10 mouse cellular contexts compared by ENCODE assay signal in the genomic region with DNA sequence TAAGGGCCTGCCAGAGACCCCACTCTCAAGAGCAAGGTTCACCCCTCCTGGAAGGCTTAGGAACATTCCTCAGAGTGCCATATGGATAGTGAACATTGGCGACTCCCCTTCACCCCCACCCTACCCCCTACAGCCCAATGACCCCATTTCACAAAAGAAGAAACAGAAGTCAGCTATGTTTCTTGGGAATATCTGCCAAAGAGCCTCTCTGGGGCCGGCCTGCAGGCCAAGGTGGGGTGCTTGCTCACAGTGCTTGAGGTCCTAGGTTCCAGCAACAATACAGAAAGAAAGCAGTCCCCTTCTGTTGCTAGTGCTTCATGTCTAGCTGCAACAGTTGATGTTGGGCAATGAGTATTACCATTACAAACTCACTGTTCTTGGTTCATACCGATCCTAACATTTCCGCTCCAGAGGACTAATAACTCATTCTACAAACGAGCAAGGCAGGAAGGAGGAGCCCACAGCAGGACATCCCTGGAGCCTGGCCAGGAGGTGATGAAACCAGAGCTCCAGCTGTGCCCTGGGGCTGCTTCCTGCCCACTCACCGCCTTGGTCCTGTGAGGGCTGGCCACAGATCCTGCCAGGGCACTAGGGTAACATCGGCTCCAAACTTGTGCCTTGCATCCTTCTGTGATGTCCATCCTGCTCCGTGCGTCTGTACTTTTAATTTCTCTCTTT. TPM values are rescaled to one million over a fixed set of nuclear protein-coding genes. Genes with fewer than 3 reads are reported as not detected.
DNase-seq lines count a peak whose midpoint lies in the region; ATAC-seq and TF ChIP-seq lines count a peak whose summit lies in the region.
"Had no signal": no experiment of that assay in that cellular context is flagged by ENCODE, and none has a peak within 500 bp of the region (broad histone marks: within the 10 kb centered on the region; RNA-seq: fewer than 3 reads in every experiment).

No protein-coding gene starts in this region.

- no peak overlapping the region for H3K27ac ChIP-seq in hindbrain, embryonic 13.5 days
- no peak overlapping the region for H3K27ac ChIP-seq in hindbrain, embryonic 16.5 days (ENCODE audit: low read depth, low read length)
- no peak overlapping the region for H3K27ac ChIP-seq in stomach, postnatal 0 days (replicated peaks)
- no peak overlapping the region for H3K27ac ChIP-seq in midbrain, embryonic 10.5 days (replicated peaks)
- H3K27ac ChIP-seq: liver, embryonic 14.5 days had no signal

- peak overlapping the region; percentile 55 for H3K9ac ChIP-seq in hindbrain, embryonic 13.5 days
- no peak overlapping the region for H3K9ac ChIP-seq in hindbrain, embryonic 16.5 days (ENCODE audit: low read depth, low read length)
- no peak overlapping the region for H3K9ac ChIP-seq in stomach, postnatal 0 days (ENCODE audit: low read length)
- H3K9ac ChIP-seq: liver, embryonic 14.5 days had no signal

- 67% methylated on average over 9 of the region's 9 CpGs for WGBS in hindbrain, embryonic 13.5 days
- 51% methylated on average over 9 of the region's 9 CpGs for WGBS in hindbrain, embryonic 16.5 days
- WGBS in stomach, postnatal 0 days: 62% methylated on average over 9 of the region's 9 CpGs
- WGBS in midbrain, embryonic 10.5 days: 77% methylated on average over 9 of the region's 9 CpGs

- peaks cover 12% of the 10 kb centered on the region for H3K36me3 ChIP-seq in hindbrain, embryonic 13.5 days
- 0 out of 2 replicates have a peak, but pooled peaks cover 4% of the 10 kb centered on the region for H3K36me3 ChIP-seq in hindbrain, embryonic 16.5 days (ENCODE audit: control insufficient read depth, insufficient read depth, low read length)
- no peaks in the 10 kb centered on the region for H3K36me3 ChIP-seq in stomach, postnatal 0 days (ENCODE audit: control insufficient read depth, insufficient read depth, low read length)
- peaks cover 43% of the 10 kb centered on the region for H3K36me3 ChIP-seq in midbrain, embryonic 10.5 days

- H3K4me2 ChIP-seq in hindbrain, embryonic 13.5 days: no peak overlapping the region
- no peak overlapping the region for H3K4me2 ChIP-seq in hindbrain, embryonic 16.5 days (ENCODE audit: low read length)
- no peak overlapping the region for H3K4me2 ChIP-seq in stomach, postnatal 0 days (replicated peaks; ENCODE audit: low read depth)

- ATAC-seq in hindbrain, embryonic 13.5 days (ENCODE audit: low FRiP score): no peak
- no peak for ATAC-seq in hindbrain, embryonic 16.5 days
- ATAC-seq in stomach, postnatal 0 days (ENCODE audit: low FRiP score, low TSS enrichment): no peak

- peak; percentile 91 for DNase-seq in Muller cell, postnatal 12 days (ENCODE audit: inconsistent ontology term)
- peak; percentile 75 to 76 for DNase-seq in cerebellum, postnatal 10 days
- DNase-seq in kidney, postnatal 36 days: peak; percentile 87 to 88
- DNase-seq in stomach, postnatal 0 days (ENCODE audit: low spot score): no peak
- DNase-seq in thymus, postnatal 25 days: no peak
- no peak for DNase-seq in midbrain, embryonic 10.5 days (ENCODE audit: low spot score)

- no peak overlapping the region for H3K4me3 ChIP-seq in hindbrain, embryonic 13.5 days
- no peak overlapping the region for H3K4me3 ChIP-seq in hindbrain, embryonic 16.5 days (ENCODE audit: low read length)
- no peak overlapping the region for H3K4me3 ChIP-seq in stomach, postnatal 0 days (ENCODE audit: low read depth, low read length)
- H3K4me3 ChIP-seq in midbrain, embryonic 10.5 days: no peak overlapping the region
- H3K4me3 ChIP-seq: erythroblast, embryonic 14.5 days had no signal

- no peak for TF ChIP-seq EP300 in stomach, postnatal 0 days (optimal IDR thresholded peaks at IDR 0.05)

- H3K27me3 ChIP-seq in hindbrain, embryonic 13.5 days: peaks cover 5% of the 10 kb centered on the region; the same call in 1 of the 2 replicates
- H3K27me3 ChIP-seq in hindbrain, embryonic 16.5 days (replicated peaks; ENCODE audit: control insufficient read depth, insufficient read depth, low read length): no peaks in the 10 kb centered on the region
- H3K27me3 ChIP-seq in stomach, postnatal 0 days (ENCODE audit: control insufficient read depth, insufficient read depth, low read length): no peaks in the 10 kb centered on the region
- H3K27me3 ChIP-seq in midbrain, embryonic 10.5 days (ENCODE audit: low read depth, poor library complexity, severe bottlenecking): peaks cover 18% of the 10 kb centered on the region

- TF ChIP-seq CTCF in stomach, postnatal 0 days (IDR thresholded peaks at IDR 0.05; ENCODE audit: low read depth): no peak

- H3K4me1 ChIP-seq in hindbrain, embryonic 13.5 days (replicated peaks): peaks cover 47% of the 10 kb centered on the region
- peaks cover 31% of the 10 kb centered on the region for H3K4me1 ChIP-seq in hindbrain, embryonic 16.5 days (ENCODE audit: control insufficient read depth, insufficient read depth, low read depth, low read length)
- no peaks in the 10 kb centered on the region; the same call in none of the 2 replicates for H3K4me1 ChIP-seq in stomach, postnatal 0 days (replicated peaks; ENCODE audit: control insufficient read depth, insufficient read depth)
- H3K4me1 ChIP-seq in midbrain, embryonic 10.5 days: peaks cover 32% of the 10 kb centered on the region

- no peaks in the 10 kb centered on the region for H3K9me3 ChIP-seq in hindbrain, embryonic 13.5 days
- H3K9me3 ChIP-seq in hindbrain, embryonic 16.5 days (ENCODE audit: control insufficient read depth, low read length): no peaks in the 10 kb centered on the region
- no peaks in the 10 kb centered on the region for H3K9me3 ChIP-seq in stomach, postnatal 0 days (ENCODE audit: control insufficient read depth, low read length)
- H3K9me3 ChIP-seq in midbrain, embryonic 10.5 days (replicated peaks): no peaks in the 10 kb centered on the region

RNA-seq across cellular contexts. Expression of a gene that starts 3.6 kb away (rescaled TPM):
- polyA plus RNA-seq in hindbrain, embryonic 13.5 days (2015; fragmentation: Nextera tagmentation; extraction: Ambion mirVana): 17.8 and 19.2 TPM in 2 replicates
- polyA plus RNA-seq in hindbrain, embryonic 16.5 days (2015; fragmentation: Nextera tagmentation; extraction: Ambion mirVana): 18.2 and 19.6 TPM in 2 replicates
- 3.7 and 3.8 TPM in 2 replicates for polyA plus RNA-seq in stomach, postnatal 0 days (2015; fragmentation: Nextera tagmentation; extraction: Ambion mirVana)
- polyA plus RNA-seq in midbrain, embryonic 10.5 days (2016; fragmentation: Nextera tagmentation; extraction: Ambion mirVana): 12.4 TPM in 2 replicates

RNA-seq across cellular contexts. Expression of a gene that starts 3.7 kb away (rescaled TPM):
- polyA plus RNA-seq in hindbrain, embryonic 13.5 days (2015; fragmentation: Nextera tagmentation; extraction: Ambion mirVana): 9.8 and 10.8 TPM in 2 replicates
- 6.4 and 7.3 TPM in 2 replicates for polyA plus RNA-seq in hindbrain, embryonic 16.5 days (2015; fragmentation: Nextera tagmentation; extraction: Ambion mirVana)
- 4.3 and 5.6 TPM in 2 replicates for polyA plus RNA-seq in stomach, postnatal 0 days (2015; fragmentation: Nextera tagmentation; extraction: Ambion mirVana)
- polyA plus RNA-seq in midbrain, embryonic 10.5 days (2016; fragmentation: Nextera tagmentation; extraction: Ambion mirVana): 11.7 and 12.5 TPM in 2 replicates

RNA-seq across cellular contexts. Expression of a gene that starts 39.3 kb away (rescaled TPM):
- polyA plus RNA-seq in hindbrain, embryonic 13.5 days (2015; fragmentation: Nextera tagmentation; extraction: Ambion mirVana): 13.5 and 14.1 TPM in 2 replicates
- 9.7 and 9.8 TPM in 2 replicates for polyA plus RNA-seq in hindbrain, embryonic 16.5 days (2015; fragmentation: Nextera tagmentation; extraction: Ambion mirVana)
- polyA plus RNA-seq in stomach, postnatal 0 days (2015; fragmentation: Nextera tagmentation; extraction: Ambion mirVana): 9.6 and 9.9 TPM in 2 replicates
- polyA plus RNA-seq in midbrain, embryonic 10.5 days (2016; fragmentation: Nextera tagmentation; extraction: Ambion mirVana): 13.0 and 14.4 TPM in 2 replicates

Comparison
In these comparisons a context has a peak if more than half of its experiments do, and no peak if none do; other contexts are left out.
1. DNase-seq: peak in Muller cell, postnatal 12 days (single experiment), cerebellum, postnatal 10 days (2 of 2) and kidney, postnatal 36 days (2 of 2); none in stomach, postnatal 0 days (single experiment), thymus, postnatal 25 days (single experiment) and midbrain, embryonic 10.5 days (single experiment).